In genomic region chr9:97439872-97440636, GRCm38 (mm10) we compare ENCODE assay signal across 28 mouse cellular contexts.
DNase-seq lines count a peak whose midpoint lies in the region; ATAC-seq lines count a peak whose summit lies in the region.
"Had no signal": no experiment of that assay in that cellular context is flagged by ENCODE, and none has a peak within 500 bp of the region (broad histone marks: within the 10 kb centered on the region; RNA-seq: fewer than 3 reads in every experiment).

No protein-coding gene starts in this region.

- no peak overlapping the region for H3K9ac ChIP-seq in limb, embryonic 12.5 days (replicated peaks)
- no peak overlapping the region for H3K9ac ChIP-seq in embryonic facial prominence, embryonic 15.5 days
- H3K9ac ChIP-seq: embryonic facial prominence, embryonic 13.5 days; forebrain, embryonic 12.5 days; heart, embryonic 13.5 days; hindbrain, embryonic 15.5 days; kidney, embryonic 15.5 days; liver, embryonic 15.5 days; lung, embryonic 15.5 days; midbrain, embryonic 15.5 days had no signal

- no peak overlapping the region for H3K4me3 ChIP-seq in limb, embryonic 12.5 days (replicated peaks)
- H3K4me3 ChIP-seq in limb, embryonic 10.5 days = no peak overlapping the region
- H3K4me3 ChIP-seq in embryonic facial prominence, embryonic 15.5 days (replicated peaks) = no peak overlapping the region
- H3K4me3 ChIP-seq: embryonic facial prominence, embryonic 13.5 days; forebrain, embryonic 12.5 days; gastrocnemius, adult 2 months; heart, adult 2 months; heart, embryonic 13.5 days; hindbrain, embryonic 15.5 days; kidney, embryonic 15.5 days; liver, embryonic 15.5 days; lung, embryonic 15.5 days; midbrain, embryonic 15.5 days had no signal

- DNase-seq in frontal cortex, postnatal 10 days (ENCODE audit: low spot score in 2 of 2) = no peak
- DNase-seq in limb, embryonic 10.5 days (ENCODE audit: low spot score) = no peak
- DNase-seq in brain, adult 2 months (ENCODE audit: low read depth, low spot score) = peak; percentile 42
- no peak for DNase-seq in adrenal gland, postnatal 4 days (ENCODE audit: low spot score in 2 of 2)
- DNase-seq: adrenal gland, postnatal 14 days; cerebellum, adult 2 months; cerebellum, postnatal 25 days; gastrocnemius, adult 2 months; gastrocnemius, postnatal 36 days; heart, adult 2 months; heart, postnatal 10 days; kidney, adult 18-20 months; kidney, postnatal 25 days; thymus, adult 2 months; thymus, postnatal 36 days had no signal

- no peak overlapping the region for H3K4me2 ChIP-seq in limb, embryonic 12.5 days
- no peak overlapping the region for H3K4me2 ChIP-seq in embryonic facial prominence, embryonic 15.5 days (replicated peaks)
- H3K4me2 ChIP-seq: embryonic facial prominence, embryonic 13.5 days; forebrain, embryonic 12.5 days; heart, embryonic 13.5 days; hindbrain, embryonic 15.5 days; kidney, embryonic 15.5 days; liver, embryonic 15.5 days; lung, embryonic 15.5 days; midbrain, embryonic 15.5 days had no signal

- H3K36me3 ChIP-seq in limb, embryonic 12.5 days = no peaks in the 10 kb centered on the region
- H3K36me3 ChIP-seq in limb, embryonic 10.5 days = no peaks in the 10 kb centered on the region
- H3K36me3 ChIP-seq in embryonic facial prominence, embryonic 15.5 days = no peaks in the 10 kb centered on the region
- H3K36me3 ChIP-seq: embryonic facial prominence, embryonic 13.5 days; forebrain, embryonic 12.5 days; heart, embryonic 13.5 days; hindbrain, embryonic 15.5 days; kidney, embryonic 15.5 days; liver, embryonic 15.5 days; lung, embryonic 15.5 days; midbrain, embryonic 15.5 days had no signal

- 62% methylated on average over 7 of the region's 7 CpGs for WGBS in limb, embryonic 12.5 days
- WGBS in limb, embryonic 10.5 days = 86% methylated on average over 7 of the region's 7 CpGs
- 65% methylated on average over 7 of the region's 7 CpGs for WGBS in embryonic facial prominence, embryonic 15.5 days

- ATAC-seq in frontal cortex, adult (ENCODE audit: low TSS enrichment) = peak; percentile 60
- no peak for ATAC-seq in limb, embryonic 12.5 days (ENCODE audit: insufficient number of reproducible peaks, insufficient read depth, low FRiP score, low TSS enrichment, low read depth)
- ATAC-seq in embryonic facial prominence, embryonic 15.5 days (ENCODE audit: insufficient number of reproducible peaks, low FRiP score, low TSS enrichment, low read depth) = 0 out of 2 replicates have a peak, but pooled peaks have one; percentile 55
- ATAC-seq: CD4-positive, CD25-positive, alpha-beta regulatory T cell, adult 4 months; midbrain, embryonic 15.5 days had no signal

- peaks cover 9% of the 10 kb centered on the region; the same call in 1 of the 2 replicates for H3K4me1 ChIP-seq in limb, embryonic 12.5 days (replicated peaks)
- H3K4me1 ChIP-seq in limb, embryonic 10.5 days = no peaks in the 10 kb centered on the region
- no peaks in the 10 kb centered on the region for H3K4me1 ChIP-seq in embryonic facial prominence, embryonic 15.5 days
- H3K4me1 ChIP-seq: forebrain, embryonic 12.5 days; heart, embryonic 13.5 days; hindbrain, embryonic 15.5 days; kidney, embryonic 15.5 days; liver, embryonic 15.5 days; midbrain, embryonic 15.5 days had no signal

- no peaks in the 10 kb centered on the region for H3K27me3 ChIP-seq in limb, embryonic 12.5 days
- no peaks in the 10 kb centered on the region for H3K27me3 ChIP-seq in limb, embryonic 10.5 days (ENCODE audit: low read depth, poor library complexity, severe bottlenecking)
- H3K27me3 ChIP-seq in embryonic facial prominence, embryonic 15.5 days = no peaks in the 10 kb centered on the region
- H3K27me3 ChIP-seq: embryonic facial prominence, embryonic 13.5 days; forebrain, embryonic 12.5 days; heart, embryonic 13.5 days; hindbrain, embryonic 15.5 days; kidney, embryonic 15.5 days; liver, embryonic 15.5 days; lung, embryonic 15.5 days; midbrain, embryonic 15.5 days had no signal

- no peaks in the 10 kb centered on the region for H3K9me3 ChIP-seq in limb, embryonic 12.5 days
- H3K9me3 ChIP-seq in limb, embryonic 10.5 days (replicated peaks) = no peaks in the 10 kb centered on the region
- H3K9me3 ChIP-seq in embryonic facial prominence, embryonic 15.5 days (replicated peaks) = no peaks in the 10 kb centered on the region
- H3K9me3 ChIP-seq: embryonic facial prominence, embryonic 13.5 days; forebrain, embryonic 12.5 days; heart, embryonic 13.5 days; hindbrain, embryonic 15.5 days; kidney, embryonic 15.5 days; liver, embryonic 15.5 days; lung, embryonic 15.5 days; midbrain, embryonic 15.5 days had no signal

- H3K27ac ChIP-seq in limb, embryonic 12.5 days = 0 out of 2 replicates have a peak overlapping the region, but pooled peaks have one; percentile 23
- no peak overlapping the region for H3K27ac ChIP-seq in limb, embryonic 10.5 days
- H3K27ac ChIP-seq in embryonic facial prominence, embryonic 15.5 days (replicated peaks) = no peak overlapping the region
- H3K27ac ChIP-seq: embryonic facial prominence, embryonic 13.5 days; forebrain, embryonic 12.5 days; gastrocnemius, adult 2 months; heart, adult 2 months; heart, embryonic 13.5 days; hindbrain, embryonic 15.5 days; kidney, embryonic 15.5 days; liver, embryonic 15.5 days; lung, embryonic 15.5 days; macrophage; midbrain, embryonic 15.5 days had no signal
